Mouse (Mus musculus): ENCODE measurements around the gene Abhd14a. TPM values are rescaled to one million over a fixed set of nuclear protein-coding genes. Genes with fewer than 3 reads are reported as not detected.
A peak's percentile ranks its signal among the peaks of the same experiment; 100 is the strongest.

Abhd14a gene
- polyA plus RNA-seq, 1 experiment from 2014 or later, result 48.6 TPM

- Histone ChIP-seq H3K27ac (no peak overlapping the region), H3K4me2 (no peak overlapping the region)
Observed at GRCm38 (mm10) chr9:106449947-106450346, 2.5 kb upstream of the Abhd14a start.

GRCm38 (mm10) chr9:106448498-106449031, 1.1 kb upstream of the Abhd14a start:
- WGBS, result 1% methylated on average over 23 of the region's 23 CpGs
- peak overlapping the region; percentile 42; the same call in 1 of the 2 replicates for H3K27ac ChIP-seq
- peak overlapping the region; percentile 49 for H3K4me3 ChIP-seq (replicated peaks)
- H3K27me3 ChIP-seq (replicated peaks), result no peaks in the 10 kb centered on the region
- peak overlapping the region; percentile 40; the same call in 1 of the 2 replicates for H3K9ac ChIP-seq
- no peaks in the 10 kb centered on the region for H3K36me3 ChIP-seq
- peak overlapping the region; percentile 86 for H3K4me2 ChIP-seq
- peaks cover 56% of the 10 kb centered on the region for H3K4me1 ChIP-seq
- no peaks in the 10 kb centered on the region for H3K9me3 ChIP-seq
- peak; percentile 20; the same call in 1 of the 2 replicates for ATAC-seq (ENCODE audit: insufficient read depth, low FRiP score, low read depth)

More at GRCm38 (mm10) chr9:106449947-106450346, 2.5 kb upstream of the Abhd14a start:
- H3K36me3 ChIP-seq, result no peaks in the 10 kb centered on the region
- 82% methylated on average over 8 of the region's 8 CpGs for WGBS
- no peaks in the 10 kb centered on the region for H3K9me3 ChIP-seq
- no peak for ATAC-seq (ENCODE audit: insufficient read depth, low FRiP score, low read depth)
- no peaks in the 10 kb centered on the region for H3K27me3 ChIP-seq (replicated peaks)
- no peak overlapping the region for H3K4me3 ChIP-seq (replicated peaks)
- no peak overlapping the region for H3K9ac ChIP-seq
- H3K4me1 ChIP-seq, result peaks cover 65% of the 10 kb centered on the region

- H3K9me3 ChIP-seq, result no peaks in the 10 kb centered on the region
- no peak overlapping the region for H3K9ac ChIP-seq
- H3K4me3 ChIP-seq (replicated peaks), result peak overlapping the region; percentile 52
- 30% methylated on average over 9 of the region's 9 CpGs for WGBS
- H3K36me3 ChIP-seq, result no peaks in the 10 kb centered on the region
- no peak for ATAC-seq (ENCODE audit: insufficient read depth, low FRiP score, low read depth)
- peak overlapping the region; percentile 86 for H3K4me2 ChIP-seq
- H3K4me1 ChIP-seq, result peaks cover 51% of the 10 kb centered on the region
- peak overlapping the region; percentile 67 for H3K27ac ChIP-seq
- H3K27me3 ChIP-seq (replicated peaks), result no peaks in the 10 kb centered on the region
Observed at GRCm38 (mm10) chr9:106447951-106448350, 473 bp upstream of the Abhd14a start.

GRCm38 (mm10) chr9:106444836-106445235, 2.6 kb downstream of the Abhd14a start:
- Histone ChIP-seq H3K27me3 (replicated peaks) (no peaks in the 10 kb centered on the region), H3K4me2 (no peak overlapping the region), H3K9ac (no peak overlapping the region), H3K4me3 (replicated peaks) (no peak overlapping the region), H3K4me1 (peaks cover 30% of the 10 kb centered on the region), H3K9me3 (no peaks in the 10 kb centered on the region), H3K36me3 (no peaks in the 10 kb centered on the region), H3K27ac (no peak overlapping the region)
- 74% methylated on average over 4 of the region's 4 CpGs for WGBS
- ATAC-seq (ENCODE audit: insufficient read depth, low FRiP score, low read depth), result no peak

- Histone ChIP-seq H3K27ac (no peak overlapping the region), H3K9me3 (no peaks in the 10 kb centered on the region), H3K27me3 (replicated peaks) (no peaks in the 10 kb centered on the region), H3K4me3 (replicated peaks) (no peak overlapping the region), H3K4me2 (no peak overlapping the region), H3K4me1 (peaks cover 19% of the 10 kb centered on the region; the same call in 1 of the 2 replicates), H3K36me3 (no peaks in the 10 kb centered on the region), H3K9ac (no peak overlapping the region)
- no peak for ATAC-seq (ENCODE audit: insufficient read depth, low FRiP score, low read depth)
- WGBS, result 75% methylated on average over 5 of the region's 5 CpGs
Observed at GRCm38 (mm10) chr9:106442680-106443079, 4.8 kb downstream of the Abhd14a start.

GRCm38 (mm10) chr9:106436566-106436965, 10.9 kb downstream of the Abhd14a start:
- Histone ChIP-seq H3K9ac (no peak overlapping the region), H3K36me3 (peaks cover 15% of the 10 kb centered on the region), H3K27me3 (replicated peaks) (no peaks in the 10 kb centered on the region), H3K4me3 (replicated peaks) (no peak overlapping the region), H3K9me3 (no peaks in the 10 kb centered on the region), H3K4me1 (peaks cover 20% of the 10 kb centered on the region), H3K27ac (no peak overlapping the region), H3K4me2 (no peak overlapping the region)
- 79% methylated on average over 9 of the region's 9 CpGs for WGBS
- ATAC-seq (ENCODE audit: insufficient read depth, low FRiP score, low read depth), result no peak

GRCm38 (mm10) chr9:106433389-106433788, 14.1 kb downstream of the Abhd14a start:
- no peak overlapping the region for H3K9ac ChIP-seq
- H3K27ac ChIP-seq, result no peak overlapping the region; the same call in 1 of the 2 replicates
- no peaks in the 10 kb centered on the region for H3K9me3 ChIP-seq

GRCm38 (mm10) chr9:106430015-106430264, 17.5 kb downstream of the Abhd14a start:
- WGBS, result under 1% methylated on average over 4 of the region's 4 CpGs
- H3K4me1 ChIP-seq, result peaks cover 12% of the 10 kb centered on the region
- H3K36me3 ChIP-seq, result peaks cover 23% of the 10 kb centered on the region
- no peak for ATAC-seq (ENCODE audit: insufficient read depth, low FRiP score, low read depth)
- H3K4me2 ChIP-seq, result peak overlapping the region; percentile 74
- peak overlapping the region; percentile 89 for H3K4me3 ChIP-seq (replicated peaks)
- H3K9me3 ChIP-seq, result no peaks in the 10 kb centered on the region
- H3K27ac ChIP-seq, result peak overlapping the region; percentile 97
- H3K9ac ChIP-seq, result peak overlapping the region; percentile 94
- no peaks in the 10 kb centered on the region for H3K27me3 ChIP-seq (replicated peaks)

More at GRCm38 (mm10) chr9:106433389-106433788, 14.1 kb downstream of the Abhd14a start:
- Histone ChIP-seq H3K27me3 (replicated peaks) (no peaks in the 10 kb centered on the region), H3K36me3 (peaks cover 23% of the 10 kb centered on the region), H3K4me1 (peaks cover 20% of the 10 kb centered on the region), H3K4me2 (no peak overlapping the region), H3K4me3 (replicated peaks) (no peak overlapping the region)
- 58% methylated on average over 7 of the region's 7 CpGs for WGBS
- ATAC-seq (ENCODE audit: insufficient read depth, low FRiP score, low read depth), result no peak

- H3K4me2 ChIP-seq, result peak within 1 kb of the TSS; percentile 80
- WGBS, result 1% methylated on average over 55 of the region's 55 CpGs
- H3K36me3 ChIP-seq, result peaks cover 23% of the 10 kb centered on the region
- ATAC-seq (ENCODE audit: insufficient read depth, low FRiP score, low read depth), result peak; percentile 88
- peaks cover 12% of the 10 kb centered on the region for H3K4me1 ChIP-seq
- H3K27me3 ChIP-seq (replicated peaks), result no peaks in the 10 kb centered on the region
- no peaks in the 10 kb centered on the region for H3K9me3 ChIP-seq
- H3K4me3 ChIP-seq (replicated peaks), result peak within 1 kb of the TSS; percentile 89
- peak within 1 kb of the TSS; percentile 94 for H3K9ac ChIP-seq
- peak within 1 kb of the TSS; percentile 97 for H3K27ac ChIP-seq
Observed at GRCm38 (mm10) chr9:106429221-106430014, 18.1 kb downstream of the Abhd14a start, which contains the start of gene Rpl29. Rpl29 (plus strand) TSS chr9:106429454.

GRCm38 (mm10) chr9:106428719-106429220, 18.7 kb downstream of the Abhd14a start:
- H3K4me2 ChIP-seq, result peak overlapping the region; percentile 80
- 11% methylated on average over 11 of the region's 11 CpGs for WGBS
- peaks cover 23% of the 10 kb centered on the region for H3K36me3 ChIP-seq
- peaks cover 12% of the 10 kb centered on the region for H3K4me1 ChIP-seq
- H3K9ac ChIP-seq, result peak overlapping the region; percentile 48
- ATAC-seq (ENCODE audit: insufficient read depth, low FRiP score, low read depth), result peak; percentile 28; the same call in 1 of the 2 replicates
- no peaks in the 10 kb centered on the region for H3K9me3 ChIP-seq
- peak overlapping the region; percentile 89 for H3K4me3 ChIP-seq (replicated peaks)
- H3K27ac ChIP-seq, result peak overlapping the region; percentile 97
- H3K27me3 ChIP-seq (replicated peaks), result no peaks in the 10 kb centered on the region

GRCm38 (mm10) chr9:106421865-106422160, 25.7 kb downstream of the Abhd14a start:
- H3K4me2 ChIP-seq, result peak overlapping the region; percentile 41
- no peaks in the 10 kb centered on the region for H3K36me3 ChIP-seq
- 0% methylated on average over 3 of the region's 3 CpGs for WGBS
- H3K27ac ChIP-seq, result no peak overlapping the region
- H3K9ac ChIP-seq, result no peak overlapping the region
- peaks cover 27% of the 10 kb centered on the region for H3K4me1 ChIP-seq
- no peak overlapping the region for H3K4me3 ChIP-seq (replicated peaks)
- peak; percentile 59 for ATAC-seq (ENCODE audit: insufficient read depth, low FRiP score, low read depth)
- no peaks in the 10 kb centered on the region for H3K9me3 ChIP-seq
- H3K27me3 ChIP-seq (replicated peaks), result no peaks in the 10 kb centered on the region
